Mouse (Mus musculus) liver, adult 2 months (tissue): ENCODE measurements around the gene Selenoi. TPM values are rescaled to one million over a fixed set of nuclear protein-coding genes. Genes with fewer than 3 reads are reported as not detected.

Source experiments
- DNase-seq: peaks from one replicate; pipeline ENCODE4 v3.0.0-alpha.2; 2011; ENCODE audit warnings: low read depth, low spot score; ENCODE audit errors: extremely low read depth
- H3K27ac ChIP-seq: fragments of 200-500 bp; replicated peaks from 2 replicates; pipeline ENCODE4 v1.5.1; 2012; ENCODE audit warnings: low read depth, mild to moderate bottlenecking, control low read depth, inconsistent platforms, low read length; ENCODE audit not compliant: insufficient read depth
- H3K27me3 ChIP-seq: fragments of 200-500 bp; 2 replicates; pipeline ENCODE4 v1.6.1; 2012; ENCODE audit warnings: mild to moderate bottlenecking, moderate library complexity, low read length, inconsistent platforms; ENCODE audit not compliant: control insufficient read depth, insufficient read depth
- H3K36me3 ChIP-seq: fragments of 200-500 bp; 2 replicates; pipeline ENCODE4 v1.6.1; 2012; ENCODE audit warnings: low read length, inconsistent platforms; ENCODE audit not compliant: control insufficient read depth, insufficient read depth
- H3K4me1 ChIP-seq: fragments of 200-500 bp; 2 replicates; pipeline ENCODE4 v1.6.1; 2011; ENCODE audit warnings: low read length; ENCODE audit not compliant: control insufficient read depth, insufficient read depth
- H3K4me3 ChIP-seq: fragments of 200-500 bp; 2 replicates; pipeline ENCODE4 v1.5.1; 2011; ENCODE audit warnings: low read depth, mild to moderate bottlenecking, control low read depth, low read length, moderate library complexity; ENCODE audit not compliant: insufficient read depth
- H3K79me2 ChIP-seq: fragments of 200-500 bp; 2 replicates; pipeline ENCODE4 v1.6.1; 2012; ENCODE audit warnings: inconsistent platforms, mild to moderate bottlenecking, low read length, moderate library complexity; ENCODE audit not compliant: control insufficient read depth, insufficient read depth
- H3K9ac ChIP-seq: fragments of 200-500 bp; 2 replicates; pipeline ENCODE4 v1.6.1; 2012; ENCODE audit warnings: low read depth, mild to moderate bottlenecking, control low read depth, inconsistent platforms, low read length
- CTCF ChIP-seq: fragments of 200-500 bp; IDR thresholded peaks from 2 replicates; pipeline ENCODE4 v1.5.1; 2011; ENCODE audit warnings: low read depth, low read length, control low read depth
- POLR2A ChIP-seq: fragments of 200-500 bp; IDR thresholded peaks from 2 replicates; pipeline ENCODE4 v1.6.1; 2011; ENCODE audit warnings: low read length, control low read depth; ENCODE audit not compliant: insufficient read depth; ENCODE audit errors: extremely low read depth
- WGBS: fragments of 180-500 bp; shearing (Covaris S2); methylation state at CpG from one replicate; pipeline ENCODE4 v1.1.7; 2018; 5-methylcytosine and 5-hydroxymethylcytosine counted together
- polyA plus RNA-seq: library from polyadenylated mRNA; depleted of rRNA; stranded (reverse); fragments of >200 nt; gene quantifications from 2 replicates; pipeline ENCODE4 v1.2.3, GENCODE M21; 2012
- total RNA-seq: library from RNA; depleted of rRNA; stranded (reverse); fragments of >200 nt; gene quantifications from 2 replicates; pipeline ENCODE4 v1.2.3, GENCODE M21; 2014

Selenoi gene
- total and polyA plus RNA-seq, 2 experiments: 26.6 to 73.9 TPM

GRCm38 (mm10) chr5:30214889-30215288, 17.5 kb upstream of the Selenoi start:
- Histone ChIP-seq H3K36me3 (no peaks in the 10 kb centered on the region), H3K27me3 (no peaks in the 10 kb centered on the region), H3K79me2 (no peaks in the 10 kb centered on the region), H3K4me1 (no peaks in the 10 kb centered on the region), H3K9ac (no peak overlapping the region), H3K27ac (no peak overlapping the region), H3K4me3 (no peak overlapping the region)
- TF ChIP-seq POLR2A (no peak), CTCF (peak; percentile 42; the same call in 1 of the 2 replicates)
- DNase-seq: peak; percentile 43
- WGBS: 8% methylated on average over 4 of the region's 4 CpGs

DNA sequence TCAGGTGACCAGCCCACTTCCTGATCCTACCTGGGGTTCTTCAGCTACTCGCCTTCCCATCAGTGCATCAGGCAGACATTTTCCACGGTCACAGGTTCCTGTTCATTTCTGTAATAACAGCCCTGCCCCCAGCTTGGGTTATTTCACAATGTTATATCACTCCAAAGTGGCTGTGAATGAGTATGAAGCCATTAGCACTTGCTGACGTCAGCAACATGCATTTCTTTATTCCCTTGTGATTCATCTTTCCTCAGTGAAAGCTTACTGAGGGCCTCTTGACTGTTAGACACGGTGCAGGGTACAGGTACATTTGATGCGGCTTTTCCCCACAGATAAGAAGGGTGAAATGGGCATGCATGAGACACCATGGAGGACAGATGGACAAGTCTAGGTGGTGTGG, 16.4 kb upstream of the Selenoi start:
- Histone ChIP-seq H3K4me1 (peaks cover 5% of the 10 kb centered on the region), H3K27ac (no peak overlapping the region), H3K27me3 (no peaks in the 10 kb centered on the region), H3K9ac (no peak overlapping the region), H3K4me3 (no peak overlapping the region), H3K79me2 (no peaks in the 10 kb centered on the region), H3K36me3 (no peaks in the 10 kb centered on the region)
- no peak for DNase-seq
- TF ChIP-seq CTCF (no peak), POLR2A (no peak)
- WGBS: 70% methylated on average over 5 of the region's 5 CpGs

GRCm38 (mm10) chr5:30219715-30220114, 12.7 kb upstream of the Selenoi start:
- H3K4me1 ChIP-seq: peaks cover 11% of the 10 kb centered on the region
- no peaks in the 10 kb centered on the region for H3K27me3 ChIP-seq
- H3K9ac ChIP-seq: no peak overlapping the region
- no peak for DNase-seq
- TF ChIP-seq POLR2A (no peak), CTCF (no peak)
- no peak overlapping the region for H3K27ac ChIP-seq
- no peaks in the 10 kb centered on the region for H3K79me2 ChIP-seq
- H3K36me3 ChIP-seq: no peaks in the 10 kb centered on the region
- 89% methylated on average over 2 of the region's 2 CpGs for WGBS
- no peak overlapping the region for H3K4me3 ChIP-seq

DNA sequence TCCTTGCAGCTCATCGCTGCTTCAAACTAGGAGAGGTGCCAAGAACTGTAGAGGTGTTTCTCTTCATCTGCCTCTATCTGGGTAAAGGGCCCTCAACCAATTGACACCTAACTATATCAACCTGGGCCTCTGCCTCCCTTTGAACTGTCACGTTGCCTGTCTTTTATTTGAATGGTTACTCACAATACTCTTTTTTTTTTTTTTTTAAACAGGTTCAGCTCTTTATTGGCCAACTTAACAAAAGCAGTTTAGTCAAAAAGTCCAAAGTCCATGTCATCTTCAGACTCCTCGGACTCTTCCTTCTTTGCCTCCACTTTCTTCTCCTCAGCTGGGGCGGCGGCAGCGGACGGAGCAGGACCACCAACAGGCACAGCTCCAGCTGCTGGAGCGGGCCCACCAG, 11.7 kb upstream of the Selenoi start:
- Histone ChIP-seq H3K9ac (no peak overlapping the region), H3K4me1 (peaks cover 11% of the 10 kb centered on the region), H3K27ac (peak overlapping the region; percentile 80; the same call in 1 of the 2 replicates), H3K4me3 (peak overlapping the region; percentile 65; the same call in 1 of the 2 replicates), H3K36me3 (no peaks in the 10 kb centered on the region), H3K79me2 (no peaks in the 10 kb centered on the region), H3K27me3 (no peaks in the 10 kb centered on the region)
- DNase-seq: peak; percentile 81
- no peak for TF ChIP-seq CTCF
- TF ChIP-seq POLR2A: no peak
- WGBS: 45% methylated on average over 8 of the region's 8 CpGs

DNA sequence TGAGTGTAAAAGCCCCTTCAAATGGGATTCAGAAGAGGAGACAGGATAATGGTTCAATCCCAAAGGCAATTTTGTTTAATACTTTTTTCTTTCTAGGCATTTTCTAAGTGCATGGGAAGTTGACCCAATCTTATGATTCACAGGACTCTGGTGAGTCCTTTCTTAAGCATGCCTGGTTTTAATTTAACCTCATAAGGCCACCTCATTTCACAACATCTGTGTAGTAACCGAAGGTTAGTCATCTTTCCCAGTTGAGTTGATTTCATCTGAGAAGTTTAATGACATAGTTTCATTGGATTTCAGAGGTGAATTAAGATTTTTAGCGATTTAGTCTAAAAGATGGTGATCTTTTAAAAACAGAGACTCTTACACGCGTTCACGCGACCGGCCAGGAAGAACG, 9.7 kb upstream of the Selenoi start:
- H3K4me1 ChIP-seq: peaks cover 11% of the 10 kb centered on the region
- no peak overlapping the region for H3K4me3 ChIP-seq
- WGBS: 78% methylated on average over 8 of the region's 8 CpGs

GRCm38 (mm10) chr5:30230901-30231300, 1.5 kb upstream of the Selenoi start:
- Histone ChIP-seq H3K27ac (no peak overlapping the region), H3K4me3 (no peak overlapping the region), H3K27me3 (no peaks in the 10 kb centered on the region), H3K36me3 (no peaks in the 10 kb centered on the region), H3K4me1 (peaks cover 11% of the 10 kb centered on the region), H3K79me2 (peaks cover 11% of the 10 kb centered on the region; the same call in 1 of the 2 replicates), H3K9ac (no peak overlapping the region)
- 53% methylated on average over 4 of the region's 4 CpGs for WGBS
- peak; percentile 59 for DNase-seq
- TF ChIP-seq CTCF (peak; percentile 74), POLR2A (no peak)

More for the DNA sequence above, 9.7 kb upstream of the Selenoi start:
- H3K27me3 ChIP-seq: no peaks in the 10 kb centered on the region
- TF ChIP-seq CTCF (no peak), POLR2A (no peak)
- H3K79me2 ChIP-seq: no peaks in the 10 kb centered on the region
- no peak overlapping the region for H3K9ac ChIP-seq
- no peak overlapping the region for H3K27ac ChIP-seq
- DNase-seq: peak; percentile 86
- H3K36me3 ChIP-seq: no peaks in the 10 kb centered on the region
